Mouse (Mus musculus): ENCODE data around the gene Ly6g6c.

DNA sequence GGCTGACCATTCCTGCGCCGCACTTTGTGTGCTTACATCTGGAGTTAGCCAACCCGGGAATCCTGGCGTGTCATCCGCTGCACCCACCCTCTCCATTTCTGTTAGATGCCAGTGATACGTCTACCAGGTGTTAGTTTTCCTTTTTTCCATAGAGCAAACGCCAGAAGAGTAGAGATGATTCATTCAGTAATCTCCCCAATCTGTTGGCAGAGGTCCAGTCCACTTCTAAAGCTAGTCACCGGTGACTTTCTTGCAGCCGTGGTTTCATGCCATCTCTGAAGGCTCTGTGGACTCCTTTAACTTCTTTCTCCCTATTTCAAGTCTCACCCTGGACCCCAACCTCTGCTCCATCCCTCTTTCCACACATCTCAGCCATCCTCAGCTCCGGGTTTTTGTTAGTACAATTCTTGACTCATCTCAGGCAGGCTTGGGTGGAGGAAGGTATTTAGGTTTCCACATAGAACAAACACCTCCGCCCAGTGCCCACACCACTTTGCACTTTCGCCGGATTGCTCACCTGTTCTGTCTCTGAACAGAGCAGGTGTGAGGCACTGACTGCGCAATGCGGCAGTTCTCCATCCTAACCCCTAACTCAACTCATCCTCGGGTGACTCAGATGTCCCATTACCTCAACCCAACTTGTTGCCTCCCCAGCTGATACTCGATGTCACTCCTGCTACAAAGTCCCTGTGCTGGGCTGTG lies 3.2 kb downstream of the Ly6g6c start:
- TF ChIP-seq POLR2A (IDR thresholded peaks at IDR 0.05; ENCODE audit: borderline replicate concordance, control insufficient read depth, low read depth, low read length) (no peak), CTCF (IDR thresholded peaks at IDR 0.05; ENCODE audit: control insufficient read depth, insufficient read depth, low read length) (no peak)
